Mouse (Mus musculus) frontal cortex, adult 2 months (tissue): ENCODE measurements at regions not wholly inside any gene's neighbourhood (a gene's known extent, or its start where the extent isn't known, plus 50 kb on each side); places are given as distances from the start of the nearest gene placed in this dataset.
A peak's percentile ranks its signal among the peaks of the same experiment; 100 is the strongest.

ENCODE experiments used
- DNase-seq, 2 experiments: peaks; one replicate each; pipeline ENCODE4 v3.0.0; 2022; ENCODE audit warnings: low spot score in 1 of 2; ENCODE audit errors: extremely low spot score in 1 of 2

- no peak for DNase-seq
Observed at GRCm38 (mm10) chr3:54103098-54103497, 52.7 kb upstream of the Trpc4 start.

DNA sequence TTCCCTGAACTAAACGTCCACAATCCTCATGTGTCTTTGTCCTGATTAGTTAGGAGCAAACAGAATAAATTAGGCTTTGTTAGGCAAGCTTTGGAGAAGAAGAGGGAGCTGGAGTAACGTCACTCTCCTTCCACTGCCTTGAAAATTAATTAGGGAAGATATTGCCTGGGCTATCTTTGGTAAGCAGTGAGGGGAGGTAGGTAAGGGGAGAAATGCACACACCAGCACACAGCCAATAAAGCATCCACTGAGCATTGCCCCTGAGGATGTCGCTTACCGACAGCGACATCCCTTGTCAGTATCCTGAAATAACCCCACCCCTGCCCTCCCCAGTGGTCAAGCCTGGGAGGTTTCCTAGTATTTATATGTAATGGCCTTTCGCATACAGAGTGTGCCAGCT, 72.2 kb upstream of the Trpc4 start:
- DNase-seq, result no peak

DNA sequence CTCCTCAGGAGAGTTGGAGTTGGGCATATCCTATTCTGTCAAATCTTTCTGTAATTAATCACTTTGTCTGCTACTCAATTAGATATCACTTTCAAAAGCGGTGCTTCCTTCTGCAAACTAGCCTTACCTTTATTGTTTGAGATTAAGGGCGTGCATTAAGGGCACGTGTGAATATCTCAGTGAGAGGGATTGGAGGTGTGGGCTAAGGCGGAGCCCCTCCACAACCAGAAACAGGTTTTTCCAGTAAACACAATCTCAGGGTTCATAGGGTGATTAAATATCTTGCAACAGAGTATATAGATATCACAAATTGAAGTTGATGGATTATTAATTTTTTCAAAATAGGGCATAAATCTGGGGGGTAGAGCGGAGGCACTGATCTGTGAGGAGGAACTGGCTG, 79.4 kb upstream of the Trpc4 start:
- no peak for DNase-seq

GRCm38 (mm10) chr3:54060653-54061052, 95.2 kb upstream of the Trpc4 start:
- no peak for DNase-seq

DNA sequence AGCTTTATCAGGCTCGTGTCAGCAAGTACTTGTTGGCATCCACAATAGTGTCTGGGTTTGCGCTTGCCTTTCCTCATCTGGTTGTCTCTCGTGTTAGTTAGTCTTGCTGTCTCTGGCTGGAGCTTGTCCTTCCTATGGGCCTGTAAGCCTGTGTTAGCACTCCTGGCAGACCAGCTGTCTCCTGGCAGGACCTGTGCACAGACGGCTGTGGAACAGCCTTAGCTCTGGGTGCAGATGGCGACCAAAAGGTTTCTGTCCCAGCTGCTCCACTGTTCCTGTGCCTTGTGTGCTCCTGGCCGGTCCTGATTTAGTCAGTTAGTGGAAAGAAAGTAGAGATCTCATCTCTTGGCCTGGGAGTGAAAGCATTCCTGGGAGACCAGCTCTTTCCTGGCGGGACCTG, 101.5 kb upstream of the Trpc4 start:
- DNase-seq, result no peak

GRCm38 (mm10) chr3:54049370-54049769, 106.5 kb upstream of the Trpc4 start:
- DNase-seq, result peak; percentile 5 to 49

DNA sequence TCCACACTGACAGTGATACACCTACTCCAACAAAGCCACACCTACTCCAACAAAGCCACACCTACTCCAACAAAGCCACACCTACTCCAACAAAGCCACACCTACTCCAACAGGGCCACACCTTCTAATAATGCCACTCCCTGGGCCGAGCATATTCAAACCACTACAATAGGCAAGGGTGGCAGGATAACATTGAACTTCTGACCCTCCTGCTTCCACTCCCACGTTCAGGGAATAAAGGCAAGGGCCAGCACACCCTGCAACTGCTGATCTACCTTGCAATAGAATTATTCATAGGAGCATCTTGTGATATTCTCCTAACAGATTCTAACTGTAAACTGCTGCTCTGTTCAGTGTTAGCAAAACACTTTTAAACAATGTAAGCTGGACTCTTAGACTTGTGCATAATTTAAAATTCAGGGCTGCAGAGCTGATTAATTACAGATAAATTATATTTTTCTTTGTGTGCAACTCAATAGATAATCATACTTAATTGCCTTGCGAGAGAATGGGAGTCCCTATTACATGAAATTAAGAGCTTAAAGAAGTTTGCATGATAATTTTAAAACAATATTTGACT, 107.7 kb upstream of the Trpc4 start:
- no peak for DNase-seq

GRCm38 (mm10) chr3:54027365-54027764, 128.5 kb upstream of the Trpc4 start:
- DNase-seq, result no peak

- DNase-seq, result no peak
Observed at GRCm38 (mm10) chr3:54020196-54020595, 135.6 kb upstream of the Trpc4 start.

- DNase-seq, result no peak
Observed at GRCm38 (mm10) chr3:54017943-54018649, 137.7 kb upstream of the Trpc4 start.

- no peak for DNase-seq
Observed at GRCm38 (mm10) chr3:54016877-54017276, 139.0 kb upstream of the Trpc4 start.

- no peak for DNase-seq
Observed at GRCm38 (mm10) chr3:54011016-54011415, 144.8 kb upstream of the Trpc4 start.

- DNase-seq, result no peak
Observed at GRCm38 (mm10) chr3:53992993-53993392, 129.4 kb upstream of the Ufm1 start.

DNA sequence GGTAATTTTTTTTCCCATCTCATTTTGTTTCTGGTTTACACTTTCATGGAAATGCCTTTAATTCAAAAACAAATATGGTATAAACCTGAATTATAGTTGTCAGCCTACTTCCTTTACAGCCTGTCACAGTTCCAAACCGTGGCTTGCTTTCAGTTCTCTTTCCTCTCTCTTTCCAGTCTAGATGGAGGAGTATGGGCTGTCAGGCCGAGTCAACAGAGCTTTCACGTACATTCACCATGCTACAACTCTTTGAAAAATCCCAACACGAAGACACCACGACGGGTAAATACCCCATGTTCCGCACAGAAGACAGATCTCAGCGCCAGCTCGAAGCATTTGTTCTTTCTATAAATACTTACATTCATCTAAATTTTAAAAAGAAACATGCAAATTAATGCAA, 125.2 kb upstream of the Ufm1 start:
- DNase-seq, result peak in 1 of 2 experiments; percentile 42

GRCm38 (mm10) chr3:53988256-53988655, 124.6 kb upstream of the Ufm1 start:
- no peak for DNase-seq

GRCm38 (mm10) chr3:53987316-53987715, 123.7 kb upstream of the Ufm1 start:
- DNase-seq, result no peak

DNA sequence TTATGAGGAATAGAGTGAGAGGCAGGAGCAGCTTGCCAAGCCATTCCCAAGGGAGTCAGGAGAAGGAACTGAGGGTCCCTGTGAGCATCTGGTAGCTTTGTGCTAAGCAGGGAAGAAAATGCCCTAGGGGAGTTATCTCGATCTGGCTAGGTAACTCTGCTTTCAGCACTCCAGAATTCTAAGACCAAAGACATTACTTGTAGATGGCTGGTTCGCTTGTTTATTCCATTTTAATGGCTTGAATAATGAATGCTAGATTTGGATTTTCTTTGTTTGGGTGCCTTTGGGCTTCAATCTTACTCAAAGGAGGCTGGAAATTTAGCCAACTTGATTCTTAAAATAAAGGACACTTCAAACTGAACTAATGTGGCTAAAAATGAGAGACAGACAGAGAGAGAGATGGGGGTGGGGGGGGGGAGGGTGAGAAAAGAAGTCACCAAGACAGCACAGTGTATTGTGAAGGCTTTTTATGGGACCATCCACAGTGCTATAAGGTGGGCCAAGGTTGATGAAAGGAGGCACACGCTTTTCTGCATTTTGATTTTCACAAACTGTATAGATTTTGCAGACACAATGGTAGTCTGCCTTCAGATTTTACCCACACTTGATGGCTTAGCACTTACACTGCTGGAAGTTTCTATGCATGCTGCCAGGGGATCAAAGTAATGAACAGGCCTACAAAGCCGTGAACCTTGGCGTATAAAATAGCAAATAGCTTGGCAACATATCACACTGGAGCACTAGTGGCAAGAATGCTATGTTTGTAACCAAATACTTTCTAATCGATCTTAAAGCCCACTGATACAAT, 121.3 kb upstream of the Ufm1 start:
- no peak for DNase-seq

DNA sequence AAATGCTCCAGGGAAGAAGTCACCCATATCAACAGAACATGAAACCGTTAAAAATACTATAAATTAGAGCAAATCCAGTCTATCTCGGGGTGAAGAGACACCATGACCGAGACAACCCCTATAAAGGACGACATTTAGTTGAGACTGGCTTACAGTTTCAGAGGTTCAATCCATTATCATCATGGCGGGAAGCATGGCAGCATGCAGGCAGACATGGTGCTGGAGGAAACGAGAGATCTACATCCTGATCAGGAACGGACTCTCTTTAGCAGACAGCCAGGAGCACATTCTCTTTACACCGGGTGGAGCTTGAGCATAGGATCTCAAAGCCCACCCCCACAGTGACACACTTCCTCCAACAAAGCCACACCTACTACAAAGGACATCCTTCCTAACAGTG, 118.7 kb upstream of the Ufm1 start:
- no peak for DNase-seq

DNA sequence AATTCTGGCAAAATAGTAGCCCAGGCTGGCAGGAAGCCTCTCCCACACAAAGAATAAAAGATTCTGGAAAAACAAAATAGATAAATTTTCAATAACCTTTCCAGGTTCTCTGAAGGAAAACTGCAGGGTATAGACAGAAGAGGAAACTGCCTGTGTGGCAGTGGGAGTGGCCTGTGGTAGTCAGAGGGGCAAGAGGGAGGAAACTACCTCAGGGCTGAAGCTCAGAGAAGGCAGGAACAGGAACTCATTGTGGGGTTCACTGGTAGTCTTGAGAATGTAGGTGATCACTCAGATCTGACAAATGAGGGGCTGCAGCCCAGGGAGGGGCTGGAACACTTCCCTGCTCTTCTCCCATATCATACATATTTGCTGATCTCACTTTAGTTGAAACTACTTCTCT, 118.0 kb upstream of the Ufm1 start:
- no peak for DNase-seq

DNA sequence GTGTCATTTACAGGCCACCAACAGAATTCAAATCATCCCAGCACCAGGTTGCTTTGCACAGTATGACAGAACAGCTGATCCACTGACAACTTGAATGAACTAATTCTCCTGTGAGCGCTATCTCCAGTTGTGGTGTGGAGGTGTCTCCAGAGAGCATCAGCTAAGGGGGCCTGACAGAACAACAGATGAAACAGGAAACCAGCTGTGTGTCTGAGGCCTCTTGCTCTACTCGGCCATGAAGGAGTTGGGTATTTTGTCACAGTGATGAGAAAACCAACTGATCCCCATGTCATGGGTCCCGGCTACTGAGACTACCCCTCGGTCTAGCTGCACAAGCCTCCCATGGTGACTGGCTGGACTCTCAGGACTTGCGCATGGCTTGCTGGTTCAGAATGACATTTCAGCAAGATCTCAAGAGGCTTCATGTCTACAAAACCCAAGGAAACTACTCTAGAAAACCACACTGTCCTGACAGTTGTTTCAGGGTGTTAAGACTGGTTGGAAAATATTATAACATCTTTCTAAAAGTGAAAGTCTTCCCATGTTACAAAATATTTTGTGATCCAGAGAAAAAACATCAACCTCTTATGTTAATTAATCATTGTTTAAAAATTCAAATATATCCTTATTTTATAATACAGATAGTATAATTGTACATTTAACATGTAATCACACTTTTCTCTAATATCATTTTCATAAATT, 113.9 kb upstream of the Ufm1 start:
- no peak for DNase-seq

- DNase-seq, result peak in 1 of 2 experiments; percentile 16
Observed at GRCm38 (mm10) chr3:53974905-53975551, 111.4 kb upstream of the Ufm1 start.
